Mouse (Mus musculus) forebrain, embryonic 14.5 days (tissue): ENCODE data around the gene Acly. TPM values are rescaled to one million over a fixed set of nuclear protein-coding genes. Genes with fewer than 3 reads are reported as not detected.
A peak's percentile ranks its signal among the peaks of the same experiment; 100 is the strongest.

Experiments used
- ATAC-seq: fragments of 200-750 bp; cut with Nextera tagmentation; 2 replicates; pipeline ENCODE4 v1.8.0; 2017; ENCODE audit warnings: mild to moderate bottlenecking, moderate library complexity
- DNase-seq: peaks from one replicate; pipeline ENCODE4 v3.0.0-alpha.2; 2015; ENCODE audit warnings: low spot score
- H3K27ac ChIP-seq: fragments of 300-500 bp; sonication (generic); 2 replicates; pipeline ENCODE4 v1.5.1; 2014; ENCODE audit warnings: low read depth, mild to moderate bottlenecking, control low read depth, low read length, moderate library complexity
- H3K27me3 ChIP-seq: fragments of 300-500 bp; sonication (generic); replicated peaks from 2 replicates; pipeline ENCODE4 v1.6.1; 2014; ENCODE audit warnings: low read length, control low read depth, mixed read lengths; ENCODE audit not compliant: control insufficient read depth, insufficient read depth
- H3K36me3 ChIP-seq: fragments of 300-500 bp; sonication (generic); 2 replicates; pipeline ENCODE4 v1.6.1; 2014; ENCODE audit warnings: low read length, control low read depth; ENCODE audit not compliant: control insufficient read depth, insufficient read depth
- H3K4me1 ChIP-seq: fragments of 300-500 bp; sonication (generic); 2 replicates; pipeline ENCODE4 v1.6.1; 2014; ENCODE audit warnings: antibody characterized with exemption, low read length, control low read depth; ENCODE audit not compliant: control insufficient read depth, insufficient read depth
- H3K4me2 ChIP-seq: fragments of 300-500 bp; sonication (generic); 2 replicates; pipeline ENCODE4 v1.6.1; 2014; ENCODE audit warnings: mild to moderate bottlenecking, control low read depth, low read length
- H3K4me3 ChIP-seq: fragments of 300-500 bp; sonication (generic); 2 replicates; pipeline ENCODE4 v1.5.1; 2014; ENCODE audit warnings: low read depth, low read length, control low read depth
- H3K9ac ChIP-seq: fragments of 300-500 bp; sonication (generic); 2 replicates; pipeline ENCODE4 v1.6.1; 2014; ENCODE audit warnings: mild to moderate bottlenecking, low read length, control low read depth, moderate library complexity
- H3K9me3 ChIP-seq: fragments of 300-500 bp; sonication (generic); replicated peaks from 2 replicates; pipeline ENCODE4 v1.6.1; 2016; ENCODE audit warnings: low read length, control low read depth, mixed read lengths; ENCODE audit not compliant: control insufficient read depth
- WGBS: fragments of 180-500 bp; shearing (Covaris S2); extraction: QIAGEN DNeasy Blood & Tissue Kit; methylation state at CpG from one replicate; pipeline ENCODE4 v1.1.7; 2014; 5-methylcytosine and 5-hydroxymethylcytosine counted together
- polyA plus RNA-seq: library from polyadenylated mRNA; unstranded; fragments of >200 nt; fragmentation: Nextera tagmentation; extraction: Ambion mirVana; gene quantifications from 2 replicates; pipeline ENCODE4 v1.2.1, GENCODE M21; 2014

Gene Acly
- polyA plus RNA-seq, 1 experiment from 2014 or later, result 198 TPM

DNA sequence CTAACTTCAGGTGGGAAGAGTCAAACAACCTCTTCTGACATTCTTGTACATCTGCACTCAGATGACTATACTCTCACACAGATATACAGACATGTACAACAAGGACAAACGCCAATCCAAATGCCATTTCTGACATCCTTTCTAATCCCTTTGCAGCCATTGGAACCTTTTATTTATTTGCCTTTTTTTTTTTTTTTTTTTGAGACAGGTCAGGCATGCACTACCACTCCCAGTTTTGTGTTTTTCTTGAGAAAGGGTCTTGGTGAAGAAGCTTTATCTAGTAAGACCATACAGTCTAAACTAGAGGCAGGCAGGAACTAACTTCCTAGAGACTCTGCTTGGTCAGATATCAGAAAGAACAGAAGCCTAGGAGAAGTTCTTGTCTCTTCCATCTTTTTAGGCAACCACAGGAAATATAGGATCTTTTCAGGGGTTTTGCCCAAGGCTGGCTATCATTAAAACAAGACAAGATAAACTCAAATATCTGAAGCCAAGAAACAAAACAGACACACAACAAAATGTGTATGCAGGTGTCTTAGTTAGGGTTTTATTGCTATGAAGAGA is 62.5 kb downstream of the Acly start:
- no peak for DNase-seq
- no peaks in the 10 kb centered on the region for H3K27me3 ChIP-seq
- no peak overlapping the region for H3K9ac ChIP-seq
- peaks cover 29% of the 10 kb centered on the region for H3K36me3 ChIP-seq
- no peaks in the 10 kb centered on the region for H3K9me3 ChIP-seq
- WGBS, result 97% methylated on average over 1 of the region's 1 CpGs
- H3K4me3 ChIP-seq, result no peak overlapping the region
- ATAC-seq, result no peak
- no peak overlapping the region for H3K4me2 ChIP-seq
- H3K27ac ChIP-seq, result no peak overlapping the region
- peaks cover 5% of the 10 kb centered on the region for H3K4me1 ChIP-seq

DNA sequence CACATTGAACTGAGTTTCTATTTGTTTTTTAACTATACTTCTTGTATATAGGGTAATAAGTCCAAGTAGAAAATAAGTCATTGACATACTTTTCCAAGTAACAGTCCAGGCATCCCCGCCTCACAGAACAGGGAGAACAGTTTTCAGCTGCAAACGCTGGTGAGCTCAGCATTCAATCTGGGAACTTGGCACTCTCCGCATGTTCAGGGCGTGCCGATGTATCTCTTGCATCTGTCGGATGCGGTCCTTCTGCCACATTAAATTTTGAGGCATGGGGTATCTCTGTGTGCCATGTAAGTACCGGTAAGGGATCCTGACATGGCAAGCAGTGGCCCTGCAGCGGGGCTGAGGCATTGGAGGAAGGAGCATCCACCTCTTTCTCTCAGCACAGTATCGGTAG is 65.1 kb downstream of the Acly start:
- no peak overlapping the region for H3K27ac ChIP-seq
- no peaks in the 10 kb centered on the region for H3K4me1 ChIP-seq
- H3K36me3 ChIP-seq, result peaks cover 41% of the 10 kb centered on the region
- WGBS, result 88% methylated on average over 10 of the region's 10 CpGs
- ATAC-seq (no peak), DNase-seq (peak; percentile 7)
- H3K9me3 ChIP-seq, result no peaks in the 10 kb centered on the region
- H3K27me3 ChIP-seq, result no peaks in the 10 kb centered on the region
- no peak overlapping the region for H3K4me2 ChIP-seq
- no peak overlapping the region for H3K9ac ChIP-seq
- H3K4me3 ChIP-seq, result no peak overlapping the region

- WGBS, result 91% methylated on average over 5 of the region's 5 CpGs
- no peak overlapping the region for H3K4me3 ChIP-seq
- H3K36me3 ChIP-seq, result peaks cover 36% of the 10 kb centered on the region
- ATAC-seq (no peak), DNase-seq (no peak)
- H3K9ac ChIP-seq, result no peak overlapping the region
- no peak overlapping the region for H3K4me2 ChIP-seq
- H3K9me3 ChIP-seq, result no peaks in the 10 kb centered on the region
- H3K27me3 ChIP-seq, result no peaks in the 10 kb centered on the region
- H3K4me1 ChIP-seq, result no peaks in the 10 kb centered on the region
- no peak overlapping the region for H3K27ac ChIP-seq
Measured at GRCm38 (mm10) chr11:100457711-100458110, 70.1 kb downstream of the Acly start.

DNA sequence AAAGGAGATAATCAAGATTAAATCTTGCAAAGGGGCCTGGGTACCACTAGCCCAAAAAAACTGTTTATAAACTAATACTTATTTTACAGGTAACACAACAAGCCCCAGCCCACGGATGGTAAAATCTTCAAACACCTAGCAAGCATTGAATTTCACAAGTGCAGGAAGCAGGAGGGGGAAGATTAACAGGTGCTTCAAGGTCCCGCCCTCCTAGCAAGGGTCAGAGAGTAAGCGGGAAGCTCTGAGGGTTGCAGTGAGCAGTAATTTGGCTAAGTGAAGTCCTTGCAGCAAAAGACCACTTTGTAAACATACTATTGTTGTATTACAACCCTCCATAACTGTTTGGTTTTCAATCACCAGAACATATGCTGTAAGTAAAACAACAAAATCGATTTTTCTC is 70.6 kb downstream of the Acly start:
- no peak overlapping the region for H3K27ac ChIP-seq
- DNase-seq, result no peak
- no peak for ATAC-seq
- 85% methylated on average over 4 of the region's 4 CpGs for WGBS
- H3K4me2 ChIP-seq, result no peak overlapping the region
- H3K9me3 ChIP-seq, result no peaks in the 10 kb centered on the region
- H3K4me1 ChIP-seq, result no peaks in the 10 kb centered on the region
- no peaks in the 10 kb centered on the region for H3K27me3 ChIP-seq
- H3K36me3 ChIP-seq, result peaks cover 31% of the 10 kb centered on the region; the same call in 1 of the 2 replicates
- no peak overlapping the region for H3K9ac ChIP-seq
- no peak overlapping the region for H3K4me3 ChIP-seq

DNA sequence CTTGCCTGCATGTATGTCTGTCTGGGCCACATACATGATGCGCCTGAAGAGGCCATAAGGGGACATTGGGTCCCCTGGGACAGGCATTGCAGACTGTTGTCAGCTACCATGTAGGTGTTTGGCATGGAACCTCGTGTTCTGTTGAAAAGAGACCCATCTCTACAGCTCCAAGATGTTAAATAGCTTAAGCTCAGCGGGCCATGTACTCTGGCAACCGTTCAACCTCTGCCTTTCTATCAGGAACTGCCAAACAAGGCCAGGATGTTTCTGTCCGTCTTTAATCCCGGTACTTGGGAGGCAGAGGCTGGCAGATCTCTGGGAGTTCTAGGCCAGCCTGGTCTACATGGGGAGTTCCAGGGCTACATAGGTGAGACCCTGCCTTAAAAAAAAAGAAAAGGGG is 85.2 kb downstream of the Acly start:
- Histone ChIP-seq H3K27ac (no peak overlapping the region), H3K4me3 (no peak overlapping the region), H3K27me3 (no peaks in the 10 kb centered on the region), H3K4me2 (no peak overlapping the region), H3K4me1 (peaks cover 7% of the 10 kb centered on the region), H3K9ac (no peak overlapping the region), H3K36me3 (peaks cover 7% of the 10 kb centered on the region), H3K9me3 (no peaks in the 10 kb centered on the region)
- DNase-seq, result no peak
- WGBS, result 75% methylated on average over 6 of the region's 6 CpGs
- ATAC-seq, result no peak

GRCm38 (mm10) chr11:100441797-100442196 is 86.0 kb downstream of the Acly start, which contains the start of the genes Nt5c3b and Klhl10:
Nt5c3b (minus strand) TSS chr11:100441808.
Klhl10 (plus strand) TSS chr11:100441917.
- peak within 1 kb of the TSS; percentile 92 for H3K9ac ChIP-seq
- H3K9me3 ChIP-seq, result no peaks in the 10 kb centered on the region
- peaks cover 15% of the 10 kb centered on the region for H3K36me3 ChIP-seq
- no peaks in the 10 kb centered on the region for H3K27me3 ChIP-seq
- H3K4me1 ChIP-seq, result peaks cover 7% of the 10 kb centered on the region
- WGBS, result 82% methylated on average over 8 of the region's 8 CpGs
- H3K27ac ChIP-seq, result peak within 1 kb of the TSS; percentile 30; the same call in 1 of the 2 replicates
- ATAC-seq (no peak), DNase-seq (no peak)
- peak within 1 kb of the TSS; percentile 80 for H3K4me3 ChIP-seq
- peak within 1 kb of the TSS; percentile 78 for H3K4me2 ChIP-seq

- H3K4me2 ChIP-seq, result peak overlapping the region; percentile 78
- H3K9ac ChIP-seq, result peak overlapping the region; percentile 92
- peaks cover 7% of the 10 kb centered on the region for H3K4me1 ChIP-seq
- H3K9me3 ChIP-seq, result no peaks in the 10 kb centered on the region
- DNase-seq, result peak; percentile 92
- ATAC-seq, result peak; percentile 99
- peaks cover 23% of the 10 kb centered on the region for H3K36me3 ChIP-seq
- WGBS, result 1% methylated on average over 49 of the region's 52 CpGs
- peak overlapping the region; percentile 80 for H3K4me3 ChIP-seq
- H3K27me3 ChIP-seq, result no peaks in the 10 kb centered on the region
- H3K27ac ChIP-seq, result peak overlapping the region; percentile 30; the same call in 1 of the 2 replicates
Measured at GRCm38 (mm10) chr11:100440691-100441522, 86.9 kb downstream of the Acly start.

- 88% methylated on average over 1 of the region's 1 CpGs for WGBS
Measured at GRCm38 (mm10) chr11:100437901-100438300, 89.9 kb downstream of the Acly start.

More at GRCm38 (mm10) chr11:100437901-100438300, 89.9 kb downstream of the Acly start:
- Histone ChIP-seq H3K9me3 (no peaks in the 10 kb centered on the region), H3K4me1 (peaks cover 7% of the 10 kb centered on the region), H3K27me3 (no peaks in the 10 kb centered on the region), H3K36me3 (peaks cover 44% of the 10 kb centered on the region), H3K27ac (no peak overlapping the region), H3K9ac (no peak overlapping the region), H3K4me2 (no peak overlapping the region), H3K4me3 (no peak overlapping the region)
- ATAC-seq, result no peak
- DNase-seq, result no peak
